Mouse (Mus musculus): ENCODE measurements around the gene Ssu72.
"Not testable (repeated sequence)": the region's sequence is repeated elsewhere in the genome, so short reads cannot be mapped to it uniquely, and the experiment has no call there.

Gene Ssu72

DNA sequence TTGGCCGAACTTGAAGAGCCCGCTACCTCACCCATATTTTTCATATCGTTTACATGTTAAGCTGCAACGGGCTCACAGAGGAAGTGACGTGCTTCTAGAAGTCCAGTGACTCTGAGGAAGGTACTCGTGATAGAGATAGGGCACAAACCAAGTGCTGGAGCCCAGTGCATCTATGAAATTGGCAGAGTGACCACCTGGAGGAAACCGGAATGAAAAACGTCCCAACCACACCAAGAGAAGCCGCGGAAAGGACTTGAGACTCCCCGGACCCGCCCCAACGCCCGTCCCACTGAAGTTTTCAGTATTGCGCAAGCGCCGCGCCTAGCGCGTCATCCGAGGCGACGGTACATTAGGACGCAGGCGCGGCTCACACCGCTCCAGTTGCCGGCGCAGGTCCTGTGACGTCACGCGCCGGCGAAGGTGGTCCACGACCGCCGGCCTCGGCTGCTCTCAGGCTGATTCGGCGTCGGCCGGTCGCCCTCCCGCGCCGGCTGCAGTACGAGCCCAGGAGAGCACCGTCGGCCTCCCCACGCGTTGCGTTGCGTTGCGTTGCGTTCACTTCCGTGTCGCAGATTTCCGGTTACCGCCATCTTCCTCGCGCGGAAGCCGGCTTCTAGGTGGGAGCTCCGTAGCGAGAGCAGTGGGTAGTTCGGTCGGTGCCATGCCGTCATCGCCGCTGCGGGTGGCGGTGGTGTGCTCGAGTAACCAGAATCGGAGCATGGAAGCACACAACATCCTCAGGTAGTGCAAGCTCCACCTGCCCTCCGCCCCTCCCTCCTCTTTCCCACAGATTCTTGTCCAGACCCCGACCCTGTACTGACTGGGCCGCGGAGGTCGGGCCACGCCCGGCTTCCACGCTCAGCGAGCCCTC lies at the start of gene Ssu72:
Gene Ssu72, plus strand, starts transcription at position 80 of the 871 bp plus-strand sequence.
- peak; percentile 93 to 94 for DNase-seq

DNA sequence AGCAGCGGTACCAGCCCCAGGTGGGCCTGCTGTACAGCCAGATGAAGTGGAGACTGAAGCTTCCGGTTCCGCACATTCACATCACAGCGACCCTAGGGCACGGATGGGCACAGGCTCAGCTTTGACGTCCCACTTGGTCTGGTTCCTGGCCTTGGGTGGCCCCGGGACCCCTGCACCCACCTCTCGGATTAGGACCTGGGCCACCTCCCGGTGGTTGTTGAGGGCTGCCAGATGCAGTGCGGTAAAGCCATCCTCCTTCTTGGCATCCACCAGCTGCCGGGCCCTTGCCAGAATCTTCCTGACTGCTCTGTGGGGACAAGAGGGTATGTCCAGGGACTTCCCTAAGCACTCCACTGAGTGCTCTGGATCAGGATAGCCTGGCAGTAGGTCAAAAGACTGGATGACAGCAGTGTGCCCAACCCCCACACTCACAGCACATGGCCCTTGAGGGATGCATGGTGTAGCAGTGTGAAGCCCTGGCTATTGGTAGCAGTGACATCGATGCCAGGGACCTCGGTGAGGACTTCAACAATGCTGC lies 48.3 kb upstream of the Ssu72 start:
- no peak for DNase-seq

DNA sequence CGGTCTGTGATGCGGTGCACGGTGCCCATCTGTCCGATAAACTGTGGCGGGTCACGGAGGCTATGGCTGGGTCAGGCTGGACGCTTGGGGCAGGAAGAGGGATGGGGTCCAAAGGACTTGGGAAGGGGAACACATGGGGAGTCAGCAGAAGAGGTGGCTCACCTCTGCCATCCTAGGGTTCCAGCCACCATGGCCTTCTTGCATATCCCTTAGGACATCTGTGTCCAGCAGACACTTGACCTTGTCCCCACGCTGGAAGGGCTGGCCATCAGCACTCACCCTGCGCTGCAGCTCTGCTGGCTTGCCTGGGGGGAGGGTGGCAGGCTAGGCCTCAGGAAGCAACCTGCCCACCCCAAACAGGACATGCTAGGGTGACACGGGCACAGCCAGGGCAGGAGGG lies 45.6 kb upstream of the Ssu72 start:
- no peak for DNase-seq

GRCm38 (mm10) chr4:155660641-155661040 lies 44.0 kb upstream of the Ssu72 start:
- DNase-seq: no peak

DNA sequence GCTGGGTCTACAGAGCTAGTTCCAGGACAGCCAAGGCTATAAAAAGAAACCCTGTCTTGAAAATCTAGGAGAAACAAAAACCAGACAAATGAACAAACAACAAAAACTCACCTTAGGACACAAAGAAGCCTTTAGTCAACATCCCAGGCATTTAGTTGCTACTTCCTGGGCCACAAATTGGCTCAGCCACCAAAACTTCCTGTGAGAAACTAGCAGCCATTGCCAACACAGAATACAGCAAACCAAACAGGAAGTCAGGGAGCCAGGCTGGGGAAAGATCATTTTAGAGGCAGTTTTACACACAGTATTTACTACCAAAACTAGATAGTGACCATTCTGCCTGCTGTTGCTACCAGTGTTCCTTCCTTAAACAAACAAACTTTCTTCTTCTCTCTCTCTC lies 37.7 kb upstream of the Ssu72 start:
- DNase-seq: no peak

DNA sequence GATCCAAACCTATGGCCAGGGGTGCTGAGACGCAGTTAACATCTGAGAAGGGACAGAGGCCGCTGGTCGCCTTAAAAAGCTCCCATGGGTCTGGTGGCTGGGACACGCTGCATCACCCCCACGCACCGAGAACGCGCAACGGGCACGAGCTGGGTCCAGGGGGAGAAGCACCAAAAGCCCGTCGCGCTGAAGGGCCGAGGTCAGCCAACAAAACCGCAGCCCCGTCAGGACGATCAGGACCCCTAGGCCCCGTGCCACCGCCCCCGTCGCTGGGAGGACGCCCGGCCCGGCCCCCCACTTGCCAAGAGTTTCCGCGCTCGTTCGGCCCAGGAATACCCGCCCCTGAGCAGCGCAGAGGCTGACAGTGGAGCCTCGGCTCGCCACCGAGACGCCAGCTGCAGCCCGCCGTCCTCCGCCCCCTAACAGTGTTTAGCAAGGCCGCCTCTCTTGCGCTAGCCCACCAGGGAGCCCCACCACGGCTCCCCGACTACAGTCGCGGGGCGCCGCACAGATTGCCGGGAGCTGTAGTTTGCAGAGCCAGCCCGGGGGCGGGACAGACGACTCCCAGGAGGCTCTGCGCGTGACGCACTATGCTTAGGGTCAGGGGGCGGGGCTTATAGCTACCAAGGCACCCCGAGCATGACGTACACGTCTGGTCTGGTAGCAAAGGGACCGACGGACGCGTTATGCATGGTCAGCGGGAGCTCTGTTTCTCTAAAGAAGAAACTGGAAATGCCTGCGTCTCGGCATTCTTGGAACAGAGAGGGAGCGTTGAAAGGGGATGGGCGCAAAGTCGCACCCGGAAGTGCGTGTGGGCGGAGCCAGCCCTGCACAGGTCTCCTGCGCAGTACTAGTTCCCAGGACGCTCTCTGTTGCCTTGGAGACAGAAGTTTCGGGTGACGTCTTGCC lies 35.7 kb upstream of the Ssu72 start, which contains the start of gene Mib2:
Gene Mib2, minus strand, starts transcription at position 510 of the 909 bp plus-strand sequence.
- peak; percentile 96 to 97 for DNase-seq

GRCm38 (mm10) chr4:155669598-155670075 lies 35.0 kb upstream of the Ssu72 start:
- DNase-seq: no peak

GRCm38 (mm10) chr4:155670236-155670635 lies 34.4 kb upstream of the Ssu72 start:
- DNase-seq: not testable (repeated sequence)

GRCm38 (mm10) chr4:155672082-155672481 lies 32.5 kb upstream of the Ssu72 start:
- no peak for DNase-seq

DNA sequence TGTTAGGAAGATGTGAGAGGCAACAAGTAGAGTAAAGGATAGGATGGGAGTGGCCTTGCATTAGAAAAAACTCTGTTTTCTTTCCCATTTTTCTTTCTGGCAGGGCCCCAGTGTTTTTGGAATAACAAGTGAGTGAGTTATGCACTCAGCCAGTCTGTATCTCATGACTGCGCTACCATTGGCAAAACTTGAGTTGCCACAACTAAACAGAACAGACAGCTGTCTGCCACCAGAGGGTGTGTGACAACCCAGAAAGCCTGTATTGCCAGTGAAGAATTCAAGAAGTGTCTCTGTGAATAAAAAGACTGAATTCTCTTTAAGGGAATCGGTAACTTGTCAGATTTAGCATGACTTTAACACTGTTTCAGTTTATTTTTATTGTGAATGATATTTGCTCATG lies 28.6 kb upstream of the Ssu72 start:
- DNase-seq: no peak

GRCm38 (mm10) chr4:155683670-155684277 lies 20.8 kb upstream of the Ssu72 start:
- not testable (repeated sequence) for DNase-seq

GRCm38 (mm10) chr4:155687764-155688163 lies 16.8 kb upstream of the Ssu72 start:
- DNase-seq: not testable (repeated sequence)

DNA sequence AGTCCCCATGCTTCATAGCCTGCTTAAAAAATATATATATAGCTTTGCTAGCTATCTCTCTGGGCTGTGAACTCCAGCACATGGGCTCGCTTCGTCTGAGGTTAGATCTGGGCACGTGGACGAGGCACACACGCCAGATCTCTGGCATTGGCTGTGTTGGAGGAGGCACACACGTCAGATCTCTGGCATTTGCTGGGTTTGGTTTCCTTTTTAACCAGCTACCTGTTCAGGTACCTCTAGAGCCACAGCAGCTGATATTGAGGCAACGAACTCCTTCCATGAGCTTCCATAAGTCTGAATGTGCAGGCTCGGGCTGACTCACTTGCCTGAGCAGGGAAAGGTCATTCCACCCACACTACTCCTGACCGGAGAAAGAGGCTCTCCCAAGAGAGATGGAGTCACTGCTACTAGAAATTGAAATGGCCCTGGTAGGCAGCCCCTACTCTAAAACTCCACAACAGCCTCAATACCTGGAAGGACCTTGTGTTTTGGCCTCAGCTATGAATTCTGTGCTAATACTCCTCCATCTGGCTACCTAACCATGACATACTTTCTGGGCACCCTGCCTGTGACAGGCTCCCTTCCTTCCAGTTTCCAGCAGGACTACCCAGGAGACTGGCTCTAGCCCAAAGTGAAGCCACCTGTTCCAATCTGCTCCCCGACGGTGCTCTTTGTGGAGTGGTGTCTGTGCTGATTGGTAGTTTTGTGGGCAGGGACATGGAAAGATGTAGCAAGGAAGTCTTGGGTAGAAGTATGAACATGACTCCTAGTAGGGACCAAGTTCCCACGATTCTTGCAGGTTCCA lies 13.8 kb upstream of the Ssu72 start:
- no peak for DNase-seq

GRCm38 (mm10) chr4:155692421-155692820 lies 12.2 kb upstream of the Ssu72 start:
- no peak for DNase-seq

- DNase-seq: peak; percentile 52 to 53
Observed at GRCm38 (mm10) chr4:155694111-155694481, 10.5 kb upstream of the Ssu72 start, which contains the start of gene Fndc10. TSS of gene Fndc10 (plus strand) at chr4:155694342.

- DNase-seq: peak; percentile 36 to 43
Observed at GRCm38 (mm10) chr4:155694482-155695401, 9.9 kb upstream of the Ssu72 start.

GRCm38 (mm10) chr4:155695531-155696062 lies 9.0 kb upstream of the Ssu72 start:
- DNase-seq: no peak

DNA sequence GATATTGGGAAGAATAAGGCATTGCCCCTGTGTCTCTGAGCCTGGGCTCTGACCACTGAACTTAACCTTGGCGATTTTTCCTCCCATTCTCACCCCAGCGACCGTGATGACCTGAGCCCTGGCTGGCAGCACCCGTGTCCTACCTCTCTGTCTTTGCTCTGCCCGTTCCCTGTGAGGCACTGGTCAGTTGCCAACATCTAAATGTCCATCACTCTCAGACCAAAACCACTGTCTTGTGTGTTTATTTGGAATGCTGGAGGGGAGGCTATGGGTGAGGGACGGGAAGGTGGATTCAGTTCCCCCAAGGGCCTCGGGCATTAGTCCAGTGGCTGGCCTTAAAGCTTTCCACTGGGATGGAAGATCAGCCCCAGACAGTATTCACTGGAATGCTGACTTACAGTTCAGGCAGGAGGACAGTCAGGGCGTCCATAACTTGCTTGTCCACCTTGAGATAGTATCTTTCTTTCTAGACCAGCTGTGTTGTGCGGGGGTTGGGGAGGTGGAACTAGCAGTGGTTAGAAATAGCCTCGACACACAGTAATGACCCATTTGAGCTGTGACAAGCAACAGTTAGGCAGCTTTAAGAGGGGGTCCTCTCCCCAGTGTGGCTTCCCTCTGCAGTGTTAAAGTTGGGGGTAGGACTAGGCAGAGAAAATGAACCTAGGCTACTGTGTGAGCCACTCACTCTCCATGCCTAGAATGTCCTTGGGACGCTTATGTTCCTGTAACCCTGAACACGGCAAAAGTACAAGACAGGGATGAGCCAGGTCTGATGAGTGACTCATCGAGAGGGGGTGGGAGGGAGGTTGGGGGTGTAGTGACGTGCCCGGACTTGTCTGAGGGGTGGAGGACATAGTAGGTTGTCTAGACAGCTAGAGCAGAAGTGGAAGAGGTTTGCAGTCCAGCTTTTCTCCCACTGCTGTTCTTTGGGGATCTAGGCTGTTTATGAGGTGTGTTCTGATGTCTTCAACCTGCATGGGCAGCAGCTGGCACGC lies 8.0 kb upstream of the Ssu72 start:
- no peak for DNase-seq

- no peak for DNase-seq
Observed at GRCm38 (mm10) chr4:155700425-155700824, 4.2 kb upstream of the Ssu72 start.

Data from lung, adult 18-20 months (tissue).